In the genomic region with DNA sequence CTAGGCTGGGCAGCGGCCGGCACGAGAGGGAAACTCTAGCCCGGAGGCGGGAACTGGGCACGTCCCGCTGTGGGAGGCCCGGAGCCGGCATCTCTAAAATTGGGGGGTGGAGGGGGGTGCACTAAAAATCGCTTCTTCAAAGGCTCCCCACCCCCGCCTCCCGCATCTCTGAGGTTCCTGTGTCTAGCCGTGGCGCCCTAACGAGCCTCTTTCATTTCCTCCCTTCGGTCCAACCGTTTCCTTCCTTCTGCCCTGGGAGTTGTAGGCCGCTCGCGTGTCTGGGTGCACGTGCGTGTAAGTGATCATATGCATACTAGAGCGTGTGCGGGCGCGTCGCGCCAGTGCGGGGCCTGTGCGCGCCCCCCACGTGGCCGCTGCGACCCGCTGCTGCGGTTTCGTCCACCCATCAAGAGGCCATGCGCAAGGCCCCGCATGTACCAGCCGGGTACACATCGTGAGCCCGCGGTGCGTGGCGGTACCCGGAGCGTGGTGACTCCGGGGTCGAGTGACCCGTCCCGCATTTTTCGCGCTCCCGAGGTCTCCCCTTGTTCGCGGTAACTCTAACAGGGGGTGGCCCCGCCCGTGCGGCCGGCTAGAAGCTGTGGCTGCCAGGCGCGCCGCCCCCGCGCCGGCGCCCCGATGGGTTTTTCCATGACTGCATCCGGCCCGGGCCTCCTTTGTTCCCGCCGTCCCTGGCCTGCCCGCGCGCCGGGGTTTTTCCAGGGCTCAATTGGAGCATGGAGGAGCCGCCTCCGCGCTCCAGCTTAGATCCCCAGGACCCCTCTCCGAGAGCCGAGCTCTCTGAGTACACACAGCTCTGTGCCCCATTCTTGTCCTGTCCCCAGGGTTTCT, we compare ENCODE assay signal across 8 mouse cellular contexts. TPM values are rescaled to one million over a fixed set of nuclear protein-coding genes. Genes with fewer than 3 reads are reported as not detected.
A peak's percentile ranks its signal among the peaks of the same experiment; 100 is the strongest.
DNase-seq lines count a peak whose midpoint lies in the region; ATAC-seq and TF ChIP-seq lines count a peak whose summit lies in the region.

No protein-coding gene starts in this region.

- H3K9ac ChIP-seq in kidney, embryonic 15.5 days: peak overlapping the region; percentile 74
- H3K9ac ChIP-seq in liver, adult 2 months (ENCODE audit: low read depth, low read length): peak overlapping the region; percentile 92

- no peaks in the 10 kb centered on the region for H3K36me3 ChIP-seq in heart, embryonic 10.5 days
- no peaks in the 10 kb centered on the region for H3K36me3 ChIP-seq in kidney, embryonic 15.5 days
- no peaks in the 10 kb centered on the region for H3K36me3 ChIP-seq in liver, adult 2 months (ENCODE audit: control insufficient read depth, insufficient read depth, low read length)

- H3K4me2 ChIP-seq in kidney, embryonic 15.5 days: peak overlapping the region; percentile 83

- peak; percentile 44; the same call in 1 of the 2 replicates for TF ChIP-seq POLR2A in bone marrow, adult 2 months (IDR thresholded peaks at IDR 0.05; ENCODE audit: borderline replicate concordance, control insufficient read depth, low read depth, low read length)
- TF ChIP-seq POLR2A in embryonic fibroblast, embryonic 13.5 days (IDR thresholded peaks at IDR 0.05; ENCODE audit: low read depth, low read length): no peak; the same call in none of the 2 replicates
- TF ChIP-seq POLR2A in liver, adult 2 months (IDR thresholded peaks at IDR 0.05; ENCODE audit: extremely low read depth, insufficient read depth, low read length): 0 out of 2 replicates have a peak, but pooled peaks have one; percentile 16

- H3K27ac ChIP-seq in bone marrow, adult 2 months (ENCODE audit: control insufficient read depth, insufficient read depth, low read depth, low read length, poor library complexity): peak overlapping the region; percentile 98
- peak overlapping the region; percentile 96 for H3K27ac ChIP-seq in embryonic fibroblast, embryonic 13.5 days (ENCODE audit: insufficient read depth, low read length)
- peak overlapping the region; percentile 100 for H3K27ac ChIP-seq in heart, embryonic 10.5 days
- H3K27ac ChIP-seq in kidney, embryonic 15.5 days: peak overlapping the region; percentile 100
- H3K27ac ChIP-seq in liver, adult 2 months (replicated peaks; ENCODE audit: insufficient read depth, low read depth, low read length): peak overlapping the region; percentile 96

- H3K4me3 ChIP-seq in bone marrow, adult 2 months (replicated peaks; ENCODE audit: control insufficient read depth, low read depth, low read length): peak overlapping the region; percentile 64
- peak overlapping the region; percentile 26 for H3K4me3 ChIP-seq in embryonic fibroblast, embryonic 13.5 days (ENCODE audit: insufficient read depth, low read length)
- peak overlapping the region; percentile 65 for H3K4me3 ChIP-seq in heart, embryonic 10.5 days
- peak overlapping the region; percentile 45 for H3K4me3 ChIP-seq in kidney, embryonic 15.5 days (replicated peaks)
- peak overlapping the region; percentile 78 for H3K4me3 ChIP-seq in liver, adult 2 months (ENCODE audit: insufficient read depth, low read depth, low read length)

- DNase-seq in 416B (ENCODE audit: low read depth): peak; percentile 94
- peak; percentile 93 for DNase-seq in heart, embryonic 10.5 days (ENCODE audit: low spot score)
- peak; percentile 36 for DNase-seq in liver, adult 2 months (ENCODE audit: extremely low read depth, low read depth, low spot score)
- DNase-seq in spleen, postnatal 4 days (ENCODE audit: low spot score in 2 of 2): peak; percentile 77 to 89

- TF ChIP-seq CTCF in bone marrow, adult 2 months (IDR thresholded peaks at IDR 0.05; ENCODE audit: control insufficient read depth, insufficient read depth, low read length): no peak
- TF ChIP-seq CTCF in embryonic fibroblast, embryonic 13.5 days (IDR thresholded peaks at IDR 0.05; ENCODE audit: borderline replicate concordance, insufficient read depth, low read length): no peak
- no peak for TF ChIP-seq CTCF in liver, adult 2 months (IDR thresholded peaks at IDR 0.05; ENCODE audit: low read depth, low read length)

- H3K9me3 ChIP-seq in heart, embryonic 10.5 days: no peaks in the 10 kb centered on the region
- H3K9me3 ChIP-seq in kidney, embryonic 15.5 days (replicated peaks): no peaks in the 10 kb centered on the region

- H3K27me3 ChIP-seq in heart, embryonic 10.5 days (ENCODE audit: insufficient read depth, poor library complexity, severe bottlenecking): no peaks in the 10 kb centered on the region
- no peaks in the 10 kb centered on the region for H3K27me3 ChIP-seq in kidney, embryonic 15.5 days
- no peaks in the 10 kb centered on the region for H3K27me3 ChIP-seq in liver, adult 2 months (ENCODE audit: control insufficient read depth, insufficient read depth, low read length)

- under 1% methylated on average over 81 of the region's 81 CpGs for WGBS in bone marrow, adult 2 months
- WGBS in heart, embryonic 10.5 days: under 1% methylated on average over 81 of the region's 81 CpGs
- WGBS in kidney, embryonic 15.5 days: under 1% methylated on average over 81 of the region's 81 CpGs
- under 1% methylated on average over 81 of the region's 81 CpGs for WGBS in liver, adult 2 months

- peaks cover 4% of the 10 kb centered on the region for H3K4me1 ChIP-seq in bone marrow, adult 2 months (ENCODE audit: control insufficient read depth, insufficient read depth, low read length)
- peaks cover 26% of the 10 kb centered on the region for H3K4me1 ChIP-seq in embryonic fibroblast, embryonic 13.5 days (ENCODE audit: control insufficient read depth, insufficient read depth, low read length)
- H3K4me1 ChIP-seq in heart, embryonic 10.5 days: peaks cover 64% of the 10 kb centered on the region
- H3K4me1 ChIP-seq in kidney, embryonic 15.5 days: peaks cover 58% of the 10 kb centered on the region
- H3K4me1 ChIP-seq in liver, adult 2 months (ENCODE audit: control insufficient read depth, insufficient read depth, low read length): peaks cover 8% of the 10 kb centered on the region; the same call in 1 of the 2 replicates

- ATAC-seq in kidney, embryonic 15.5 days (replicated peaks; ENCODE audit: low FRiP score): peak; percentile 53
- ATAC-seq in monocyte, adult 5-6 weeks (replicated peaks; ENCODE audit: insufficient number of reproducible peaks, low FRiP score, low TSS enrichment, poor library complexity, severe bottlenecking): peak; percentile 44

- no peaks in the 10 kb centered on the region for H3K79me2 ChIP-seq in liver, adult 2 months (ENCODE audit: control insufficient read depth, insufficient read depth, low read length)

RNA-seq across cellular contexts. Expression of a gene that starts 16.1 kb away (rescaled TPM):
- polyA plus RNA-seq in bone marrow, adult 2 months (2011; ENCODE audit: insufficient read depth, insufficient read length, low replicate concordance, missing spikeins): not detected in 2 replicates
- not detected in 2 replicates for polyA plus RNA-seq in embryonic fibroblast, embryonic 13.5 days (2011; ENCODE audit: insufficient read length, low read depth, missing spikeins)
- polyA plus RNA-seq in heart, embryonic 10.5 days (2016; fragmentation: Nextera tagmentation; extraction: Ambion mirVana): not detected in 2 replicates
- not detected in 2 replicates for polyA plus RNA-seq in kidney, embryonic 15.5 days (2015; fragmentation: Nextera tagmentation; extraction: Ambion mirVana)
- not detected in 2 replicates for total RNA-seq in liver, adult 2 months (2014; rRNA removed)
- not detected in 2 replicates for polyA plus RNA-seq in liver, adult 2 months (2012; rRNA removed)
- not detected in 3 replicates for total RNA-seq in monocyte, adult 5-6 weeks (2017)

RNA-seq across cellular contexts. Expression of a gene that starts 16.2 kb away (rescaled TPM):
- polyA plus RNA-seq in bone marrow, adult 2 months (2011; ENCODE audit: insufficient read depth, insufficient read length, low replicate concordance, missing spikeins): not detected in 2 replicates
- polyA plus RNA-seq in embryonic fibroblast, embryonic 13.5 days (2011; ENCODE audit: insufficient read length, low read depth, missing spikeins): not detected in 2 replicates
- 0.10 TPM in 1 of 2 replicates, not detected in the other for polyA plus RNA-seq in heart, embryonic 10.5 days (2016; fragmentation: Nextera tagmentation; extraction: Ambion mirVana)
- polyA plus RNA-seq in kidney, embryonic 15.5 days (2015; fragmentation: Nextera tagmentation; extraction: Ambion mirVana): 0.13 TPM in 1 of 2 replicates, not detected in the other
- not detected in 2 replicates for total RNA-seq in liver, adult 2 months (2014; rRNA removed)
- polyA plus RNA-seq in liver, adult 2 months (2012; rRNA removed): not detected in 2 replicates
- total RNA-seq in monocyte, adult 5-6 weeks (2017): not detected in 3 replicates

Comparison
In these comparisons a context has a peak if more than half of its experiments do, and no peak if none do; other contexts are left out.
1. Peak in every context shown above with its lines: DNase-seq, ATAC-seq, H3K4me3 ChIP-seq and H3K27ac ChIP-seq.
2. DNase-seq: peak in every context shown above with its lines; median percentile 94 in 416B; 93 in heart, embryonic 10.5 days; 83 in spleen, postnatal 4 days; 36 in liver, adult 2 months.
3. H3K4me3 ChIP-seq: peak in every context shown above with its lines; median percentile 78 in liver, adult 2 months; 65 in heart, embryonic 10.5 days; 64 in bone marrow, adult 2 months; 45 in kidney, embryonic 15.5 days; 26 in embryonic fibroblast, embryonic 13.5 days.